Mouse (Mus musculus) frontal cortex, adult 2 months (tissue): Measurements from ENCODE around the gene Cbln1. TPM values are rescaled to one million over a fixed set of nuclear protein-coding genes. Genes with fewer than 3 reads are reported as not detected.

Source experiments
- DNase-seq, 2 experiments: peaks; one replicate each; pipeline ENCODE4 v3.0.0; 2022; ENCODE audit warnings: low spot score in 1 of 2; ENCODE audit errors: extremely low spot score in 1 of 2
- polyA plus RNA-seq: library from polyadenylated mRNA; depleted of rRNA; stranded (reverse); fragments of >200 nt; gene quantifications from 2 replicates; pipeline ENCODE4 v1.2.3, GENCODE M21; 2012; rRNA removed

The Cbln1 gene
- 26.0 and 36.1 TPM in 2 replicates for polyA plus RNA-seq

GRCm38 (mm10) chr8:87472271-87473236, at the start of gene Cbln1:
TSS of gene Cbln1 (minus strand) at chr8:87472609.
- peak; percentile 56 to 87 for DNase-seq

- no peak for DNase-seq
Observed at GRCm38 (mm10) chr8:87517132-87517531, 44.7 kb upstream of the Cbln1 start.

- no peak for DNase-seq
Observed at GRCm38 (mm10) chr8:87513796-87514195, 41.4 kb upstream of the Cbln1 start.

GRCm38 (mm10) chr8:87513350-87513749, 40.9 kb upstream of the Cbln1 start:
- peak; percentile 11 to 42 for DNase-seq

GRCm38 (mm10) chr8:87512636-87513035, 40.2 kb upstream of the Cbln1 start:
- DNase-seq: peak in 1 of 2 experiments; percentile 22

GRCm38 (mm10) chr8:87507046-87507445, 34.6 kb upstream of the Cbln1 start:
- DNase-seq: no peak

GRCm38 (mm10) chr8:87504441-87504840, 32.0 kb upstream of the Cbln1 start:
- no peak for DNase-seq

GRCm38 (mm10) chr8:87502684-87503083, 30.3 kb upstream of the Cbln1 start:
- DNase-seq: no peak

- DNase-seq: no peak
Observed at GRCm38 (mm10) chr8:87497641-87498040, 25.2 kb upstream of the Cbln1 start.

GRCm38 (mm10) chr8:87496511-87496910, 24.1 kb upstream of the Cbln1 start:
- peak in 1 of 2 experiments; percentile 13 for DNase-seq

- DNase-seq: no peak
Observed at GRCm38 (mm10) chr8:87494862-87495261, 22.5 kb upstream of the Cbln1 start.

- peak in 1 of 2 experiments; percentile 15 for DNase-seq
Observed at GRCm38 (mm10) chr8:87489841-87490415, 17.5 kb upstream of the Cbln1 start.

GRCm38 (mm10) chr8:87481396-87481795, 9.0 kb upstream of the Cbln1 start:
- DNase-seq: no peak

GRCm38 (mm10) chr8:87478221-87478620, 5.8 kb upstream of the Cbln1 start:
- no peak for DNase-seq

- no peak for DNase-seq
Observed at GRCm38 (mm10) chr8:87477102-87477645, 4.8 kb upstream of the Cbln1 start.

GRCm38 (mm10) chr8:87475551-87475950, 3.1 kb upstream of the Cbln1 start:
- DNase-seq: no peak

- no peak for DNase-seq
Observed at GRCm38 (mm10) chr8:87474379-87474778, 2.0 kb upstream of the Cbln1 start.

- DNase-seq: no peak
Observed at GRCm38 (mm10) chr8:87473940-87474339, 1.5 kb upstream of the Cbln1 start.

GRCm38 (mm10) chr8:87473314-87473713, 905 bp upstream of the Cbln1 start:
- DNase-seq: no peak

GRCm38 (mm10) chr8:87471603-87472270, 672 bp downstream of the Cbln1 start:
- no peak for DNase-seq
